Mouse (Mus musculus) layer of hippocampus, adult 2 months (tissue): Measurements from ENCODE around the gene Lhpp. TPM values are rescaled to one million over a fixed set of nuclear protein-coding genes. Genes with fewer than 3 reads are reported as not detected.
"Not testable (repeated sequence)": the region's sequence is repeated elsewhere in the genome, so short reads cannot be mapped to it uniquely, and the experiment has no call there.

Experiments used
- DNase-seq, 2 experiments: peaks; one replicate each; pipeline ENCODE4 v3.0.0; 2022; ENCODE audit warnings: low spot score in 2 of 2
- H3K27ac ChIP-seq: fragments of 200-600 bp; 2 replicates; pipeline ENCODE4 v1.8.1; 2022
- H3K4me3 ChIP-seq: fragments of 200-600 bp; 2 replicates; pipeline ENCODE4 v1.8.1; 2022; ENCODE audit warnings: mild to moderate bottlenecking
- CTCF ChIP-seq: fragments of 200-600 bp; conservative IDR thresholded peaks from 2 replicates; pipeline ENCODE4 v1.8.1; 2022; ENCODE audit warnings: antibody characterized with exemption, mild to moderate bottlenecking, moderate library complexity
- total RNA-seq, 2 experiments: library from RNA; stranded (reverse); gene quantifications; 2 replicates each; pipeline ENCODE4 v1.2.3; 2021

The Lhpp gene
- total RNA-seq, 2 experiments from 2014 or later: 22.9 to 25.3 TPM

DNA sequence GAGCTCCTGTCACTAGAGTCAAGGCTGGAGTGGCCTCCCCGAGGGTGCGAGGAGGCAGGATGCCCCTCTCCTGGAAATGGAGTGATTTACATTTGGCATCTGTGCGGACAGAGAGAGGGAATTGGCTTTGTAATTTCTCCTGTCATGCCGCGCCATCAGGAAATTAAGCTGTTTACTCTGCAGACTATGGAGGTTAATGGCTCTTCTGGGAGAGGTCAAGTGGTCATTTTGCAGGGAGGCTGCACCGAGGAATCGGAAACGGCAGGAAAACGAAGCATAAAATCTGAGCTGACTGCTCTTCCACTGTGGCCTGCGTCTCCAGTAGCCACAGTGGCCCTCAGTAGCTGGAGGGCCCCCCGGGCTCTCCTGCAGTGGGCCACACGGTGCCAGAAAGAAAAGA is 26.9 kb downstream of the Lhpp start:
- Histone ChIP-seq H3K27ac (no peak overlapping the region), H3K4me3 (no peak overlapping the region)
- no peak for TF ChIP-seq CTCF
- DNase-seq: no peak

DNA sequence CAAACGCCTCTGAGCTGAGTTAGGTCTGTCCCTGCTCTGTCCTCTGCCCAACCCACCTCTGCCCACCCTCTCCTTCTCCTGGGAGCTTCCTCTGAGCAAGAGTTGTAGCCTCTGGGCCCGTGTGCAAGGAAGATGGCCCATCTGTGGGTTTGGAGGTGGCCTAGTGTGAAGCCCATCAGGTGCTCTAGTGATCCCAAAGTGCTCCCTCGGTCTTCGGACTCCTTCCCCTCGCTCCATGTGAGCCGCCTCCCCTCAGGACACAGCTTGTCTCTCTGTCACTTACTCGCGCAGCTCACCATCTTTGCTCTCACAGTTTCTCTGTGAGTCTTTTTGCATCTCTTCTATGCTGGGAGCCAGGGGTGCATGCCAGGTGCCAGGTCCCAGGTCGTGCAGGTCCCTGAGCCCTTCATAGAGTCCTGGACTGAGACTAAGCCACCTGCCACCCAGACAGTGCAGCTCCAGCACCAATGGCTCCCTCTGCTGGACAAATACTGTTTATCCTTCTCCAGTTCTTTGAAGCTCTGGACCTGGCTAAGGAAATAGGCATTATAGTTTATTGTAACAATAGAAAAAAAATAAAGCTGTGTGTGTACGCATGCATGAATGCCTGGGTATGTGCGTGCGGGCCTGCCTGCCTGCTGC is 28.1 kb downstream of the Lhpp start:
- H3K4me3 ChIP-seq: no peak overlapping the region
- peak; percentile 90 for TF ChIP-seq CTCF
- peak overlapping the region; percentile 15; the same call in 1 of the 2 replicates for H3K27ac ChIP-seq
- DNase-seq: peak; percentile 55 to 71

DNA sequence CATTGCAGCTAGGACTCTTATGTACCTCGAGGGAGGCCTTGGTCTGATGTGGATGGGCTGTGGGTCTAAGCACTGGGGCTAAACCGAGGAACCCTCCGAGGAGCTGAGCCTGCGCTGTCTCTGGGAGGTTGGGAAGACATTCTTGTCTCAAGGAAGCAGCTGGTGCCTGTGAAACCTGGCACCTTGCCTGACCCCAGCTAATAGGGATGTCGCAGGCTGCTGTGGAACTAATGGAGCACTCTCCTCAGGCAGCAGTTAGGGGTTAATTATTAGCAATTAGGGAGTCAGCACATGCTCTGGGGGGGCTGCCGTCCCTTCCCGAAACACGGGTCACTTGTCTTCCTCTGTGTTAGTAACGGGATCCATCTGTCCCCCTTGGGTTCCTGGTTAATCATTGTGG is 30.5 kb downstream of the Lhpp start:
- no peak overlapping the region for H3K27ac ChIP-seq
- no peak overlapping the region for H3K4me3 ChIP-seq
- no peak for TF ChIP-seq CTCF
- peak in 1 of 2 experiments; percentile 34 for DNase-seq

DNA sequence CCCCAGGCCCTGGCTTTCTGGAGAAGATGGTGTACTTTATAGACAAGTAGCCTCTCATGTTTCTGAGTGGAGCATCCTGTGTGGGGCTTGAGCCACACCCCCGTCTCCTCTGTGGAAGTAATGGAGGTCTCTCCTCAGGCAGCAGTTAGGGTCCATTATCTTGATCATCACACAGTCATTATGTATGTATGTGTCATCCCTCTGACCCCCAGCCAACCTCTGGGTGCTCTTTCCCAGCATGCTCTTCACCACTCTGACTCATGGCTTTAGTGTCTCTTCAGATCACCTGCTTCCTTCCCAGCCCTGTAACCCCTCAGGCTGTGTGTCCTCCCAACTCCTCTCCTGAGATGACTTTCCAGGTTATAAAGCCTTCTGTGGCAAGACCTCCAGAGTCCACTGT is 31.2 kb downstream of the Lhpp start:
- no peak for TF ChIP-seq CTCF
- no peak overlapping the region for H3K27ac ChIP-seq

DNA sequence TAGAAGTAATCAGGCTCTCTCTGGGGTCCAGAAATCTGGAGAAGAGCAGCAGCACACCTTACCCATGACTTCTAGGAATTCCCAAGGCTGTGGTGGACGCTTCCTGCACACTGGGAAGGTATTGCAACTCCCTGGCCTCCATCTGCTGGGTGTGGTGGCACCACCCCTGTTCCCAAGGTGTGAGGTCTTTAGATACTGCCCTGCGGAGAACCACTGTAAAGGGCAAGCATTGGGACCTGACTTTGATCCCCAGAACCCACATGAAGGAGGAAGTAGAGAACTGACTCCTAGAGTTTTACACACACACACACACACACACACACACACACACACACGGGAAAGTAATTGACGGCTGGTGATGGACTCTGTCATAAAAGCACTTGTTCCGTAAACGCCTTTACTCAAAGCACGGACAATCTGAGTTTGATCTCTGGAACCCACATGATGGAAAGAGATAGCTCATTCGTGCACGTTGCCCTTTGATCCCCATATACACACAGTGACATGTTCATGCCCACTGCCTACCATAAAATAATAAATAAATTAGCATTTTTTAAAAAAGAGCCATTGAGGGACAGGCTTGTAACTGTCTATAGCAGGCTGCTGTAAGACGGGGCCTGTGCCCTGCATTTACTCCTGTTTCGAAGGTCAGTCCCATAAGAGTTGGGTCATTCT is 34.3 kb downstream of the Lhpp start:
- no peak for DNase-seq
- TF ChIP-seq CTCF: no peak
- Histone ChIP-seq H3K27ac (no peak overlapping the region), H3K4me3 (no peak overlapping the region)

More for the DNA sequence above, 31.2 kb downstream of the Lhpp start:
- no peak overlapping the region for H3K4me3 ChIP-seq
- DNase-seq: no peak

DNA sequence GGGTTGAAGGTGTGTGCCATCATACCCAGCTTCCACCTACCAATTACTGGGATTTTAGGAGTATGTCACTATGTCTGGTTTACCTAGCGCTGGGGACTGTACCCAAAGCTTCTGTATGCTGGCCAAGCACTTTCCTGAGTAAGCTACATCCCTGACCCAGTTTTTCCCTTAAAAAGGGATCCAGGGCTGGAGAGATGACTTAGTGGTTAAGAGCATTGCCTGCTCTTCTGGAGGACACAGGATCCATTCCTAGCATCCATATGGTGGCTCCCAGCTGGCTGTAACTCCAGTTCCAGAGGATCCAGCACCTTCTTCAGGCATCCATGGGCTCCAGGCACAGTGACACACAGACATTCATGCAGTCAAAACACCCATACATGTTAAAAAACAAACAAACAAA is 36.1 kb downstream of the Lhpp start:
- TF ChIP-seq CTCF: no peak
- Histone ChIP-seq H3K27ac (no peak overlapping the region), H3K4me3 (no peak overlapping the region)

DNA sequence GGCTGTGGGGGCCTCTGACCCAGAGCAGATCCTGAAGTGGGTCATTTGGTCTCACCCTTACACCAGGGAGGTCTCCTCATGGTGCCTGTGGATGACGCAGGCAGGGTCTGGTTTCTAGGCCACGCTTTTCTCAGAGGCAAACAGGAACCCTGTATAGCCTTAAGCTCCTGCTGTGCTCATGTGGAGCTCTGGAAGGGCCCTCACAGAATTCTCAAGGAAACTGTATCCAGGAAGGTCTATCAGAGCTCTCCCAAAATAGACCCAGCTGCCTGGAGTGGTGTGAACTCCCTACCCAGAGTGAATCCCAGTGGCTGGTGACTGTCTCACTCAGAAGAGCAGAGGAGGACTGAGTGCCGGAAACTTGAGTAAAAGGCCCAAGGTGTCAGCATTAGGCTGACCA is 44.0 kb downstream of the Lhpp start:
- no peak for TF ChIP-seq CTCF
- DNase-seq: no peak
- no peak overlapping the region for H3K27ac ChIP-seq
- no peak overlapping the region for H3K4me3 ChIP-seq

More for the DNA sequence above, 36.1 kb downstream of the Lhpp start:
- no peak for DNase-seq

DNA sequence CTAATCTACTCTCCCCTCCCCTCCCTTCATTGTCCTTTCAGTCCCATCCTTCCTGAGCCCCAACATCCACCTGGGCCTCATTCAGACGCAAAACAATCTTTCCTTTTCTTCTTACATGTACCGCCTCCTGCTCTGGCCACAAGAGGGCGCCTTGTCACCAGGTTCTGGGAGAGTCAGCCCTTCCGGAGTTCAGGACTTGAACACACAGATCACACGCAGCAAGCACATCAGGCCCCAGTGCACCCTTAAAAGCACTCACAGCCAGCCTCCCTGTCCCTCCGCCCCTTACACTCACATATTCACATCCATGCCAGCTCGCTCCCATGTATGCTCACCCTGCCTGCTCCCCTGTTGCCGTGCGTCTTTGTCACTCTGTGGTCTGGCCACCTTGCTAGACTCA is 45.6 kb downstream of the Lhpp start:
- no peak overlapping the region for H3K4me3 ChIP-seq
- TF ChIP-seq CTCF: peak; percentile 81
- peak; percentile 88 to 94 for DNase-seq
- H3K27ac ChIP-seq: peak overlapping the region; percentile 82

DNA sequence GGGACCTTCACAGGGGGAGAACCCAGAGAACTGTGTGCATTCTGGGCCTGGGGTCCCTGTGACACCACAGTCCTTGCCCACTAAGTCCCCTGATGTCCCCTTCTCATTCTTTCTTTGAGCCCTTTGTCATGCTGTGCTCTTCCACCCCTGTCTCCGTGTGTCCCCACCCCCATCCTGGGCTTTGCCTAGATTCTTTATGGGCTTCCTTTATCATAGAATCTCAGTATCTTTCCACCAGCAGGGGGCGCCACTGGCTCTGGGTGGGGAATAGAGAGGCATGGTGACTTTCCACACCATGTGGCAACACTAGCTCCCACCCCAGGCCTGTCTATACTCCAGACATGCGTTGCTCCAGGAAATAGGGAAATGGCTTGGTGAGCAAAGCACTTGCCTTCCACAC is 46.1 kb downstream of the Lhpp start:
- Histone ChIP-seq H3K27ac (peak overlapping the region; percentile 82), H3K4me3 (no peak overlapping the region)
- peak; percentile 88 to 95 for DNase-seq
- peak; percentile 80 for TF ChIP-seq CTCF

DNA sequence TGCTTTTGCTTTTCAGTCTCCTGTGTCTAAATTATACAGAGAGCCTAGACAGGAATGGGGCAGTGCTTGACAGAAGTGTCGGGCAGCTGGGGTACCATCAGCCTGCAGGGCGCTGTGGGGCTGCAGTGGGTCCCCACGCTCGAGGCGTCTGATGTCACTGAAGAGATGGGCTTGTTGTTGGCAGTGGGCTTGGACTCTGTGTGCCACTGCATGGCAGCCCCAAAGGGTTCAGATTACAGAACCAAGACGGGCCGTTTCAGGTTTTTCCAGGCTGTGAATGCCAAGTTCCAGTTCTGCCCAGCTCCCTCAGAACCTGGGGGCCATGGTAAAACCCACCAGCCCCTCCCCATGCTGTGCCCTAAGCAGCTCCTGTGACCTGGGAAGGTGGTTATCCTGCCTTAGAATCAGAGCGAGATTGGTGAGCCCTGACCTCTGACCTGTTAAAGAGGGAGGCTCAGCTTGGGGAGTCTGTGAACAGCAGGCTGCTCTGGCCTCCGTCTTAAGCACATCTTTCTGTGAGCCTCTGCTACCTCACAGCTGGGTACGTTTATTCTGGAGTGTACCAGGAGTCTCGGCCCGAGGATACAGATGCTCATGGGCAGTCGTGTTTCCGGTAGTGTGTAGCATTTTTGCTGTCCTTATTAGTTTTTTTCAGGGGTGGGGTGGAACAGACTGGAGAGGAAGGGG is 47.1 kb downstream of the Lhpp start:
- H3K27ac ChIP-seq: peak overlapping the region; percentile 74
- no peak overlapping the region for H3K4me3 ChIP-seq
- TF ChIP-seq CTCF: no peak
- no peak for DNase-seq

DNA sequence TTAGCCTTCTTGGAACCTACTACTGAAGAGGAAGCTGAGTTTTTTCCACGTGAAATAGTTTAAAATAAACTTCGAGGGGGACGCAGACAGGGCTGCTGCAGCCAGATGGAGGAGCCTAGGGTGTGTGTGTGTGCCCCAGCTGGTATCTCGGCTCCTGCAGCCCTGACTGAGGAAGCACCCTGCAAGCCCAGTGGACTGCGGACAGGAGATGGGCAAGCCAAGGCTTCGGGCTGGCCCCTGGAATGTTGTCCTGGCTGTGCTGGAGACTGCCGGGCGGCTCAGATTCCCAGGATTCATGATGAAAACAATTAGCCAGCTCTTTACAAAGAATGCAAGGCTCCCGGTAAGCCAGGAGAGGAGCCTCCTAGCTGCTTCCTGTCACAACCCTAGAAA is 47.6 kb downstream of the Lhpp start:
- no peak overlapping the region for H3K4me3 ChIP-seq
- TF ChIP-seq CTCF: no peak
- DNase-seq: no peak
- H3K27ac ChIP-seq: peak overlapping the region; percentile 74

DNA sequence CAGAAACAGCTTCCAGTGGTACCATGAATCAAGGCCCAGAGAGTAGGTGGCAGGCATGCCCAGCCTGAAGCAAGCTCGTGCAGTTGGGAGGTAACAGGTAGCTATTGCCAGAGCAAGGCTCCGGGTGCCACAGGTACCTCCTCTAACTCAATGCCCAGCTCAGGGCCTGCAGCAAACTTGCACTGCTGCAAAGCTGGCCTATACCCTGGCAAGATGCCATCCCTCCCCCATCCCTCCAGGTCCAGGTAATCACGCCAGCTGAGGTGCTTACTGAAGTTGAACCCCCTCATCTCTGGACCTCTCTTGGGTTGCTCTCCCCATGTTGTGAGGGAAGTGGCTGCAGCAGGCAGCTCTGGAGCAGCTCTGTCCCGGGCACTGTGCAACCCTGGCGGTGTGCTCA is 48.2 kb downstream of the Lhpp start:
- no peak for TF ChIP-seq CTCF
- no peak for DNase-seq
- Histone ChIP-seq H3K4me3 (no peak overlapping the region), H3K27ac (peak overlapping the region; percentile 74)

DNA sequence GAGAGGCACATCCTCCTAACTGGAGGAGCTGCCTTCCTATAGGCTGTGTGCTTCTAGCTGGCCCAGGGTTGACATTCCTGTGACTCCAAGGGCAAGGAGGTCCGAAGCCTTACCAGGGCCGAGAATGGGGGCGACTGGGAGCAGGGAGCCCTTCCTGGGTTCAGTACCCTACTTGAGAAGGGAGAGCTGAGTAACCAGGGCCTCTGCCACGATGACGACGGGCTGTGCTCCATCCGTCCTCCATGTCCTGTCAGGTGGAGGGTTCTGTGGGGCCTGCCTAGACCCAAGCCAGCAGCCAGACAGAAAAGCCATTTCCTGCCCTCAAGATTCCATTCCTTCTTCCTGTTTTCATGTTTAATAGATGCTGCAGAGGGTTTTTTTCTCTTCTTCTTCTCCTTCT is 49.2 kb downstream of the Lhpp start:
- no peak overlapping the region for H3K4me3 ChIP-seq
- H3K27ac ChIP-seq: peak overlapping the region; percentile 51; the same call in 1 of the 2 replicates
- no peak for DNase-seq
- no peak for TF ChIP-seq CTCF

DNA sequence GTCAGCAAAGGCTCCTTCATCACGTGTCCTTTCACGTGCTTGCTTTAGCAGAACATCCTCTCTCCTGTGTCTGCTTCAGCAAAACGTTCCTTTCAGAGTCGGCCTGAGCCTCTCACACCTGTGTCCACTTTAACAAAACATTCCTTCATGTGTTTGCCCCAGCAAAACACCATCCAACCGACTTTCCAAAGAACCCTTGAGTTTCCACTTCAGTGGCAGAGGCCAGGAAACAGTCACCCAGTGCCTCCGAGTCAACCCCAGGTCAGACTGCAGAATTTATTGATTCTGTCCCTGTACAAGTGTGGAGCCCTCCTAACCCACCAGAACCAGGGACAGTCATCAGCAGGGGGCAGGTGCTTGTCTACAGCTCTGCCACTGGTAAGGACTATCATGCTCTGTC is 52.4 kb downstream of the Lhpp start:
- H3K4me3 ChIP-seq, DNase-seq, H3K27ac ChIP-seq: not testable (repeated sequence)
